Mouse (Mus musculus) megakaryocyte, embryonic 14.5 days (primary cell): ENCODE measurements at regions not wholly inside any gene's neighbourhood (a gene's known extent, or its start where the extent isn't known, plus 50 kb on each side); places are given as distances from the start of the nearest gene placed in this dataset.

Experiments used
- FLI1 ChIP-seq: IDR thresholded peaks from 2 replicates; pipeline ENCODE4 v1.6.1; 2012; ENCODE audit warnings: low read length, inconsistent platforms, mixed read lengths
- GATA1 ChIP-seq: IDR thresholded peaks from 3 replicates; pipeline ENCODE4 v1.6.1; 2012; ENCODE audit warnings: mixed read lengths, low read length, inconsistent platforms, borderline replicate concordance

DNA sequence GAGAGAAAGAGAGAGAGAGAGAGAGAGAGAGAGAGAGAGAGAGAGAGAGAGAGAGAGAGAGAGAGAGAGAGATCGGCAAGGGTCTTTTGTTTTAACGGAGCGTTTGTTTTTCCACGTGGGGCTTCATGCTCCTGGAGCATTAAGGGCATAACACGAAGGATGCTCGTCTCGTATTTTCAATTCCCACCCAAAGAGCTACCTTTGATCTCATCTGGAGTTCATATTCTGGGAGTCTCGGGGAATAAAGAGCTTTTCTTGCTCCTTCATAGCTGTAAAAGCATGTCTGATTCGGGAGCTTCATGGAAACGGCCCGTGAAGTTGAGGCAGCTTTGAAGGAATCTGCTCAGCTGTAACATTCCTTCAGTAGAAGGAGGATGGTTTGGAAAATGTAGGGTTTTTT is 174.5 kb upstream of the Mocs2 start:
- TF ChIP-seq GATA1: no peak
- no peak for TF ChIP-seq FLI1
